Mouse (Mus musculus) gastrocnemius, postnatal 25 days (tissue): ENCODE measurements around the gene Atf7. TPM values are rescaled to one million over a fixed set of nuclear protein-coding genes. Genes with fewer than 3 reads are reported as not detected.

ENCODE experiments used
- DNase-seq: peaks from one replicate; pipeline ENCODE4 v3.0.0; 2022
- total RNA-seq, 2 experiments: library from RNA; stranded (reverse); gene quantifications; 1 replicate in 1 of 2; 2 replicates in 1 of 2; pipeline ENCODE4 v1.2.3; 2021

Gene Atf7
- total RNA-seq, 2 experiments from 2014 or later, result 41.6 to 51.6 TPM

DNA sequence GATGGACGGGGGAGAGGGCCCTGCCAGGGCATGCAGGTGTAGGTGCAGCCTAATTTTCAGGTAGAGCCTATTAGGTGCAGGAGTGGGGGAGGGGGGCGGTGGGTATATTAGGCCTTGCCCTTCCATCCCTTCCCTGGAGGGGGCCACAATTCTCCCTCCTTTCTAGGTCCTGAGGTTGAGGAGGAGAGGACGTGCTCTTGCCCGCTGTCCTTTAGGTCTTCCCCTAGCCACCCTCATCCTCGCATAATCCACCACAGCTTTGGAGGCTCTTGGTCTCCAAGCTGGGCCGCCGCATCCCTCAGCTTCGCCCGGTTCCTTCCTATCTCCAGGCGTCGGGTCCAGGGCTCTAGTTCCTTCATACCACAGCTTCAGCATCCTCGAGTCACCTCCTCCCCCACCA lies 109.0 kb downstream of the Atf7 start:
- no peak for DNase-seq

DNA sequence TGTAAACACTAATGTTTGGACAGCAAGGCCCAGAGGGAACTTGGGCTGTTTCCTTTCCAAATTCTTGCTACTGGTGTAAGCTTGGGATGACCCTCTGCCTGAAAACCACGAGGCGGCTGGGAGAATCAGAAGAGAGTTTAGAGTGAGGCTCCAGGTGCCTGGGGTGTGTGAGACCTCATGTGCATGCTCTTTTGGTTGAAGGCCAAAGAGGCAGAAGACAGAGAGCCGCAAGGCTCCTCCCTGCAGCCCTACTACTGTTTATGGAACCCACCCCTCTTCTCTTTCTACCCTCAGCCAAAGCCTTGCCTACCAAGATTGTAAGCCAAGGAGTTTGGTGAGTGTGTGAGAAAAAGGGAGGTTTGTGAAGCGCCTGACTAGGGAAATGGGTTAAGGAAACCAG lies 109.5 kb downstream of the Atf7 start:
- DNase-seq, result no peak

DNA sequence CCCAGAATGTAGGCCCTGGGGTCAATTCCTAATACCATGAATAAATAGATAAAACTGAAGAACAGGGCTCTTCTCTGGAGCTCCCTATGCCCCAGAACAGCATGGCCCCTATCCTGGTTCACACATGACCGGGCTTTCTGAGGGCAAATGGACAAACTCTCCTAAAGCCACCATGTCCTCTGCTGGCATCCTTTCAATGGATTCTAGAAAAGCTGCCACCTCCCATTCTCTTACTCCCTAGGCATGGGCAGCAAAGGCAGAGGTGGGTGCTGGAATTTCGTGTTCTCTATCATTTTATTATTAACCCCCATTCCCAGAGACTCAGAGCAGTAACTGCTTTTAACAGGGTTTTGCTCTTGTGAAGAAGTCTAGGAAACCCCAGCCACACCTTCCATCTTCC lies 110.0 kb downstream of the Atf7 start:
- no peak for DNase-seq

DNA sequence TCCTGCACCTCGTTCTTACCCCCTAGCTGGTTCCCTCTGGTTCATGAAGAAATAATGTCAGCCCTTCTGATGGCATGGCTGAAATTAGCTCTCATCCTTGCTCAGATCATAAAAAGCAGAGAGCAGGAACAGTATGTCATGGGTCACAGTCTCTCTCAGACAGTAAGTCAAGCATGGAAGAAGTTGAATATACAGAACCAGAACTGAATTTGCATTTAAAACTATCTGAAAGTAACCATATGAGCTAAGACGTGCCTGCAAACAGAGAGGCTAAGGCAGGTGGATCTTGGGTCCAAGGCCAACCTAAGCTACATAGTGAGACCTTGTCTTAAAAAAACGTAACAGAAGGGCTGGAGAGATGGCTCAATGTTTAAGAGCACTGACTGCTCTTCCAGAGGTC lies 112.3 kb downstream of the Atf7 start:
- DNase-seq, result no peak

DNA sequence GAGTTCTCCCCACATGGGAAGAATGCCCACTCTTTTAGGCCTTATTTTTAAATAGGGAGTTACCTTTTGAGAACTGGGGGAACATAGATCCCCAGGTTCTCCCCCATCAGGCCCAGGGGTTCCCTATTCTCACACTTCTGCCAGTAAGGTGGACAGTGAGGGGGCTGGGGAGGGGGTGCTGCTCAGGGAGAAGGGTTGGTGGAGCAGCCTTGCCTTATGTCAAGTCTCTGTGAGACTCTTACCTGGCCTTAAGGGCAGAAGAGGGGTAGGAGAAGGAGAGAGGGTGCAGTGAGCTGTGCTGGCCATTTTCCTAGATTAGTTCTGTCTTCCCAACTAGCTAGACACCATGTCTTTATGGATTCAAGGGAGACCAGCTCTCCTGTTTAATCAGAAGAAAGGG lies 112.8 kb downstream of the Atf7 start:
- no peak for DNase-seq

DNA sequence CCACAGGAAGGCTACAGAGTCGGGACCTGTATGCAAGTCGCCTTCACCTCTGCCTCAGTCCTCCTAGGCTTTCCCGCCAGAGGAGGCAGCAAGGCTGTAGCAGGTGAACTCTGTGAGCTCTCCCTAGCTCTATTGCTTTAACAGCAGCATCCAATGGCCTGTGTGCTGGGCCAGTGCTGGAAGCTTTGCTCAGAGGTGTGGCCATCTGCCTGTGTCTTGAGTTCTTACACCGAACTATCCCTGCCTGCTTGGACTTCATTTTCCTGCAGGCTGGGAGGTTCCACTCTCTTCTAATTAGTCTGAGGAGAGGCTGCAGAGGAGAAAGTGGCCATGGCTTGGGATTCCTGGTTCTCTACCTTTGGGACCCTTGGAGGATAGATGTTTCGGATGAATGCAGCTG lies 113.3 kb downstream of the Atf7 start:
- DNase-seq, result no peak

DNA sequence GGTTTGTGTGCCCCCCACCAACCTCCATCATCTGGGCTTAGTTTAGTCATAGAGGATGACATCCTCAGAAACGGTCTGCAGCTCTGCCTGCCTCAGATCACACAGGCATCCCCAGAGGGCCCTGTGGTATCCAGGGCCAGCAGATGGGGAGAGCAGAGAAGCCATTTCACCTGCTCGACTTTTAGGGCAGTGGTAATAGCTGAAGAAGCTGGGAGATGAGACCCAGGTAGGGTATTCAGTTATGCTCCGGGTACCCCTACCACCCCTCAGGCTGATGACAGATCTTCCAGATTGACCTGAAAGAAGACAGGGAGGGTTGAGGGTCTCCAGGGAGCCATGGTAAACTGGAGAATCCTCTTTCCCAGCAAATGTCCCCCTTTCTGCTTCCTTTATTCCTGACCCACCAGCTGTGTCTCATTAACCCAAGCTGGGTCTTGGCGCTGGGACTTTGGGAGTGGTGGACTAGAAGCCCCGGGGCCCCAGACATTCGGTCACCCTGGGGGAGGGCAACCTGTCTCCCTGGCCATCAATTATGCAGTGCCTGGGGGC lies 113.9 kb downstream of the Atf7 start:
- no peak for DNase-seq

DNA sequence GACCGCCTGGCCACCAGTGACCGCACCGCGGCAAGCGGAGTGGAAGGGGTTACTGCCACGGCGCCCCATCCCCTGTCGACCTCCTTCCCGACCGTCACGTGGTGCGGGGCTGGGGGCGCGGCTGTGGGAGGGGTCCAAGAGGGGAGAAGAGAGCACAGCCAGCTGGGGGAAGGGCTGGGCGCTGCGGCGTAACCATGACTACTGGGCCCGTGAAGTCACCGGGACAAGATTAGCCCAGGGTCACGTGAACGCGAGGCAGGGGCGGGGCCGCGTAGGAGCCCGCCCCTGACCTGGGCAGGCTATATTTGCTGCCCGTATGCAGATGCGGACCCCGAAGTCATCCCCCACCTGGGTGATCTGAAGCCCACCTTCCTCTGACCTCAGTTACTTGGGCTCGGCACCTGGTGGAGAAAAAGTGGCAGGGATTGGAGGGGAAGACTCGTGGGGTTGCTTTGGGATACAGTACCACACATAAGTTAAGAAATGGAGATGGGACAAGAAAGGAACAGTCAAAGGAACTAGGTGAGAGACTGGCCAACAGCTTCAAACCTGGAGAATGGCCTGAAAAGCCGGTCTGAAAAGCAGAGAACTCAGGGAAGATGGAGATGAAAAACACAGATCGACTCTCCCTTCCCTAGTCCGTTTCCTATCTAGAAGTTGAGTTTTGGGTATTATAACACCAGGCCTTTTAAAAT lies 114.5 kb downstream of the Atf7 start:
- peak; percentile 77 for DNase-seq

DNA sequence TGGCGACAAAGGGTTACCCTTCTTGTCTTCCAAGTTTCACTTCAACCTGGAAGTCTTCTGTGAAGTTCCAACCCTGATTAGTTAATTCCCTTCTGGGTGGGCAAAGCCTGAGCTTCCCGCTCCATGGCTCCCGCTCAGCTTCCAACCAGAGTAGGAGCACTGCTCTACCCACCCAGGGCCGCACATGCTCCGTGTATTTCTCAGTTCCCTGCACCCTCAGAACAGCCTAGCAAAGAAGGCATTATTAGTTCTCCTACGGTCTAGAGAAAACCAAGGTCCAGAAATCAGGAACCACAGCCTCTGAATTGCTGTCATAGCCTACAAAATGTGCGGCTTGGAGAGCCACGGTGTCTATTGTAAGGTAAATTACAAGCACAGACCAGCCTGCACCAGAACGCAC lies 115.2 kb downstream of the Atf7 start:
- no peak for DNase-seq

DNA sequence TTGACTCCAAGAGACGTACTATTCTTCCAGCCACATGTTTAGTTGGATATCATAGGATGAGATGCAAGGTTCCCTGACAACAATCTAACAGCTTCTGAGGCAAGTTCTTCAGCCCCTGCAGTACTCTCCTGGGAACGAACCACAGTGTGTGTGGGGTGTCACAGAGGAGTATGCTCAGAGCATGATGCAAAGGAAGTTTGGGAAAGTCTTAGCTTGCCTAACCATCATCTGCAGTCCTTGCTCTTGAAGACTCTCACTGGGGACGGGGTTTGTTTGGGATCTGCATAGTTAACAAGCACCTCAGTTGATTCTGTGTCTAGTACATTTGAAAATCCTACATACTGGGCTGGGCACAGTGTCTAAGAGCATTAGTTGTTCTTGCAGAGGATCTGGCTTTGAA lies 116.9 kb downstream of the Atf7 start:
- DNase-seq, result no peak

DNA sequence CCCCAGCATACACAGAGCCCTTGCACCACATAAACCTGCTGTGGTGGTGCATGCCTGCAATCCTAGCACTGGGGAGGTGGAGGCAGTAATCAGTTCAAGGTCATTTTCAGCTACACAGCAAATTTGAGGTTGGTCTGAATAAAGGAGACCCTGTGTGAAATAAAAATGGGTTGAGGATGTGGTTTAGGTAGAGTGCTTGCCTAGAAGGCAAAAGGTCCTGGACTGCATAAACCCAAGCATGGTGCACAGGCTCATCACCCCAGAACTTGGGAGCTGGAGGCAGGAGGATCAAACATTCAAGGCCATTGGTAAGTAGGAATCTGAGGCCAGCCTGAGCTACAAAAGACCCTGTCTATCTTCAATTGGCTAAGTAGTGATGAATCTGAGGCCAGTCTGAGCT lies 117.7 kb downstream of the Atf7 start:
- DNase-seq, result no peak

DNA sequence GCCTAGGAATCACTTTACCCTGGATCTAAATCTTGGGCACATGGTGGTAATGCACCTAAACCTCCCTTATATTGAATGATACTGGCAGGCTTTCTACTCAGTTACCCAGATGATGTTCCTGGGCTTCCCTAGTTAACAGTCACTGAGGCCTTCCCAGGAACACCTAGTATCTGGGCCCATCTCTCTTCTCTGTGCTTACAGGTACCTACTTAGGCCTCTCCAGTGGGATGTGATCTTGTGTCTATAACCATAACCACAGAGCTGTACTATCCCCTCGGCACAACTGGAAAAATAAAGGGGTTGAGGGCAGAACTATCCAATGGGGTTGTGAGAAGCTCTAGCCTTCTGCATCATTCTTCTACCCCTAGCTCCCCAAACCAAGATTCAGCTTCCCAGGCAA lies 118.4 kb downstream of the Atf7 start:
- DNase-seq, result no peak

DNA sequence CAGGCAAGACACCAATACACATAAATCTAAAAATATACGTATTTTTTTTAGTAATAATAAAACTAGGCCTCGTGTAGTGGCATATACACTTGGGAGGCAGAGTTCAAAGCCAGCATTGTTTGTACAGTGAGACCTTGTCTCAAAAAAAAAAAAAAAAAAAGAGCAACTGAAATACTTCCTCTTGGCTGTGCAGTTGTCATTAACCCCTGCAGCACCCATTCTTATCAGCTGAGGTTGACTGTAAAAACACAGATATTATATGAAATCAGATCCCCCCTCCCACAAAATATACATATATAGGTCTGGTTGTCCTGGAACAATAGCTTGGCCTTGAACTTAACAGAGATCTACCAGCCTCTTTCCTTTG lies 118.8 kb downstream of the Atf7 start:
- DNase-seq, result no peak

DNA sequence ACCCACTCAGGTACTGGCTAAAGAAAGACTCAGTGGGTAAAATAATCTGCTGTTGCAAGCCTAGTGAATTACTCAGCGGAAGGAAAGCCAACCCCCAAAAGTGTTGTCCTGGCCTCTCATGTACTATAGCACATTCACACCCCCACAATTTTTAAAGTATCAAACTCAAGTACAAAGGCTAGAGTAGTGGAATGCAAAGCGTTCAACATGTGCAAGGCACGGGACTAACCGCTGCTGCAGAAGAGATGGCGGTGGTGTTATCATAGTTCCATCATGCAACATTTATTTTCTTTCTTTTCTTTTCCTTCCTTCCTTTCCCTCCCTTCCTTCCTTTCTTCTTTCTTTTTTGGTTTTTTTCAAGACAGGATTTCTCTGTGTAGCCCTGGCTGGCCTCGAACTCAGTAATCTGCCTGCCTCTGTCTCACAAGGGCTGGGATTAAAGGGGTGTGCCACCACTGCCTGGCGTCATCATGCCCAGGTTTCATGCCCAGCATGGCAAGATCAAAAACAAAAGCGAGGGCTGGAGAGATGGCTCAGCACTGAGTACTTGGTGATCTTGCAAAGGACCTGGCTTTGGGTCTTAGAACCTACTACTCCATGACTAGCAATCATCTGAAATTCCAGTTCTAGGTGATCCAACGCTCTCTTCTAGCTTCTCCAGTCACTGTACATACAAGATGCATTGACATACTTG lies 119.3 kb downstream of the Atf7 start:
- DNase-seq, result no peak

DNA sequence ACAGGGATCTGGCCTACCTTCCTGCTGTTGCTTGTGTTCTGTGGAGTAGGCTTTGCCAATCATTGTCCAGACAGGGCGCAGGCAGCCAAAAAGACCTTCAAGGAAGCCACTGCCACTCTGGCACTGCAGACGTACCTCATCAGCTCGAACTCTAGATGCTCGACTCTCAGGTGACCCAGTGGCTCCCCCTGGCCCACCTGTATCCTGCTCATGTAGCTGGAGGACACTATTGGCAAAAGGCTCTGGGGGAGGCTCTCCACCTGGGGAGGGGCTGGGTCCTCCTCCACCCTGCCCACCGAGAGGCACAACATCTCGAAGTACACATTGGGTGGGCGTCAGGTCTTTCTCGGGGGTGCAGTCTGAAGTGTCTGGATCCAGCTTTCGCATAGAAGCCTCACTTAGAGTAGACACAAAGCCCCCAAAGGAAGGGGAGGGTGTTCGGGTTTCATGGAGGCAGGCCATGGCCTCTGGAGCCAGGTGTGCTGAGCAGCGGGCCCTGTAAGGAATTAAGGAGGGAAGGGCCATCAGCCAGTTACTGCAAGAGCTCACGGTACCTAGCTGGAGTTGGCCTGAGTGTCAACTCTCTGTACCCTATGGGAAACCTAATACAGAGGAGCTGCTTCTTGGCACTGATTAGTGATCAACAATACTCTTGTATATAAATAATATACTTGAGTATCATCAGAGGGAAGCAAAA lies 120.0 kb downstream of the Atf7 start:
- no peak for DNase-seq

DNA sequence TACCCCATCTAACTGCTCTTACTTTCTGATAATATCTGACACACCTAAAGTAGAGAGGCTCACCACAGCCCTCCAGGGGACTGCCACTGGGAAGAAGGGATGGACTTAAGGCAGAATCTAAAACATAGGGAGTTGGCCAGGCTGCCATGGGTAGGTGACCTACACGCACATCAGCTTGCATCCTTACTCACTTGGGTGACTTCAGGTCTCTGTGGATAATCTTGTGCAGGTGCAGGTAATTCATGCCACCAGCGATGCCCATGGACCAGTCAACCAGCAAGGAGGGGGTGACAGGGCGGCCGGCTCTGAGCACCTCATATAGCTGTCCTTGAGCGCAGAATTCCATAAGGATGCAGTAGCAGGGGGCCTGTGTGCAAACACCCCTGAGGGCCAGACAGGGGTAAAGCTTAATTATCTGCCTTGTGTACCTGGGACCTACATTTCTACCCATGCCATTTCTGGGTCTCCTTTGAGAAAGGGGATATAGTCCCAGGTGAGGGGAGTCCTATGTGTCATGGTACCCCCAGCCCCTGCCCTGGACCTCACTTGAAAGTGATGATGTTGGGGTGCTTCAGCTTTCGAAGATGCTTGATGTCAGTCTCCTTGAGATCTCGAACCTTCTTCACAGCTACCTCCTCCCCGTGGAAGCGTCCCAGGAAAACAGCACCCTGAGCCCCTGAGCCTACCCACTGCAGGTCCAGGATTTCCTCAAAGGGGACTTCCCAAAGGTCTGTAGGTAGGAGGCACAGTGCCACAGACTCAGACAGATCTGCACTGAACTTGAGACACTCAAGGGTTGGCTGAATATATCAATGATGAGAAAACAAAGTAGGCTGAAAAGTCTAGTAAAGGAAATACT lies 121.1 kb downstream of the Atf7 start:
- DNase-seq, result no peak

DNA sequence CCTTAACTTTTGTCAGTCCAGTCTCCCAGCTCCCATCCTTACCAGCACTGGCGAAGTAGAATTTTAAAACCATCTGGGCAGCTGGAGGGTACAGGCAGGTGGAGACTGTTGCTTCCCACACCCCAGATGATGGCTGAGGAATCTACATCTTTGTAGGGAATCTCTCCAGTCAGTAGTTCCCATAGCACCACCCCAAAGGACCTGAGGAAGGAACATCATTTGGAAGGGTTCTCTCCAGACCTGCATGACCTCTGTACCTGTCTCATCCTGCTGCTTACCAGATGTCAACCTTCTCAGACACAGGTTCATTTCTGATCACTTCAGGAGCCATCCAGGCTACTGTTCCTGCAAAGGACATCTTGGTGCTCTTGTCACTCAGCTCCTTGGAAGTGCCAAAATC lies 121.8 kb downstream of the Atf7 start, which contains the start of gene Gm10337:
Gene Gm10337, plus strand, starts transcription at position 276 of the 400 bp plus-strand sequence.
- DNase-seq, result no peak

DNA sequence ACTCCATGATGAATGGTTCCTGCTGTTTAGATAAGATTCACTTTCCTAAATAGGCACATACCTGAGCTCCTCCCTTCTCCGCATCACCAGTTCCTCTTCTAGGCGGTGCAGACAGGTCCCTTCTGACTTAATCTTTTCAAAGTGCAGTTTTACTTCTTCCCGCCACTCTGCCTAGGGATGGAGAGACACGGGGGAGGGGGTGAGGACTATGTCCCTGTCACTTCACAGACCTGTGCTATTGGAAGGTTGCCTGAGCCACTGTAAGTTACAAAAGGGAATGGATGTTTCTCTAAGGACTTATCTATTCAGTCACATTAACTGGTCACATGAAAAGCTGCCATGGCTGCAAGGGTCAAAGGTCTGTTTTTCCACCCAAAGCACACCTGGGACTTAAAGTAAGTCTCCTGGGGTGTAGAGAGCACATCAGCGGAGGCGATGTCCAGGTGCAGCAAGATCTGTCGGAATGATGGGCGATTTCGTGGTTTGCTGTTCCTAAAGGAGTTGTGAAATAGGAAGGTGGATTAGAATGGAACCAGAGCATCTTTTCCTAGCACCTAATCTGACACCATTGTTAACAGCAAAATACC lies 122.9 kb downstream of the Atf7 start:
- DNase-seq, result no peak

DNA sequence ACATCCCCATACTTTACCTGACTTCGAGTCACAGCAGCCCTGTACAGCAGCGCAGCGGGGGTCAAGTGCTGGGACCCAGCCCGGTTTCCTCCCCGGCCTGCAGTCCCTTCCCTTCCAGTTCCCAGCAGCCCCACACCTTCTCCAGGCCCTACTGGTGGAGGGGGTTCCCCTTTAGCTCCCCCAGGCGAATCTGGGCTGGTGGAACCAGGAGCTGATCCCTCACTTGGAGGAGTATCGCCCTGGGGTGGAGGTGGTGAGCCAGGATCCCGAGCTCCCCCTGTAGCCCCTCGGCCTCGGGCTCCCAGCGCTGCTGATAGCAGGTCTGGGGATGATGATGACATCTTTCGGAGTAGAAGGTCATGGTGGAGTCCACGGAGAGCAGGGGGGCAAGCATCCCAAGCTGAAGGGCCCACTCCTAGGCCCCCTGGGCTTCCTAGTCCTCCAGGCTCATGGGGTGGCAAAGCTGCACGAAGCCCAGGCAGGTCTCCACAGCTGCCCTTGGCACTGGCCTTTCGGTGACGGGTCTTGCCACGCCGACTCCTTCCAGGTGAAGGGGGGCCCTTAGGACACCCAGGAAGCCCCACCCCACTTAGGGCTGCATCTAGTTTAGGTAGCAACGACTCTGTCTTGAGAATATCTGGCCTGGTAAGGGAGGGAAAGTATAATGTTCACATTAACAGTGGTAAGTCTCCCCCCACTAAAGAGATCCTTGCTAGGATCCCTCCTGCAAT lies 124.0 kb downstream of the Atf7 start:
- DNase-seq, result no peak

DNA sequence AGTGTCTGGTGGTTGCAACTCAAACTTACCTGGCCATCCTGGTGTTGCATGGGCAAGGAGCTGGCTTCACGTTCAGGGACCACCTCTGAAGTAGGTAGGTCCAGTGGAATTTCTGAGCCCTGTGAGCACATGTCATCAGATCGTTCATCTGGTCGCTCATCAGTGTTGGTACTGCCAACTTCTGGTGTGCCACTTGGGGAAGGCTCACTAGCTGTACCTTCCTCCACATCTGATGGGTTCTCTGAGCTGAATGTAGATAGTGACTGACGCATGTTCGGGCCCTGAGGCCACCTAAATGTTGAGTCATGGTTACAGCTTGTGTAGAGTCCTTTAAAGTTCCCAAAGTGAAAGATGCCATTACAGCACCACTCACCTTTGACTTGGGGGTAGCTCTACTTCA lies 124.8 kb downstream of the Atf7 start:
- no peak for DNase-seq

DNA sequence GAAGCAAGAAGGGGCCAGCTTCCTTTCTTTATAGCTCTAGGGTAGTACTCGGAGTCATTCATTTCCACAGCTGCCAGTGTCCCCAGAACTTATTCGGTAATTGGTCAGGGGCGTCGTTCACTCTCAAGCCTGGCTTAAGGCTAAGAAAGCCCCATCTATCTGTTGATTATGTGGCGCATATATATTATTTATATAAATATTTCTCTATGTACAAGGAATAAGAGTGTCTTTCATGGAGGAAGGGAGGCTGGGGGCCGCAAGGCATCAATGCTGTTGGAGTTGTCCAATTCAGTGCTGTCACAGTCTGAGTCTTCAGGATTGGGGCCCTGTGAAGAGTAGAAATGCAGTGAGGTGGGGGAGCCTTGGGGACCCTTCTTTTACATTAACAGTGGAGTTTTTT lies 125.4 kb downstream of the Atf7 start:
- DNase-seq, result no peak
